Mouse (Mus musculus): Measurements from ENCODE around the gene Patz1.

Patz1 gene

DNA sequence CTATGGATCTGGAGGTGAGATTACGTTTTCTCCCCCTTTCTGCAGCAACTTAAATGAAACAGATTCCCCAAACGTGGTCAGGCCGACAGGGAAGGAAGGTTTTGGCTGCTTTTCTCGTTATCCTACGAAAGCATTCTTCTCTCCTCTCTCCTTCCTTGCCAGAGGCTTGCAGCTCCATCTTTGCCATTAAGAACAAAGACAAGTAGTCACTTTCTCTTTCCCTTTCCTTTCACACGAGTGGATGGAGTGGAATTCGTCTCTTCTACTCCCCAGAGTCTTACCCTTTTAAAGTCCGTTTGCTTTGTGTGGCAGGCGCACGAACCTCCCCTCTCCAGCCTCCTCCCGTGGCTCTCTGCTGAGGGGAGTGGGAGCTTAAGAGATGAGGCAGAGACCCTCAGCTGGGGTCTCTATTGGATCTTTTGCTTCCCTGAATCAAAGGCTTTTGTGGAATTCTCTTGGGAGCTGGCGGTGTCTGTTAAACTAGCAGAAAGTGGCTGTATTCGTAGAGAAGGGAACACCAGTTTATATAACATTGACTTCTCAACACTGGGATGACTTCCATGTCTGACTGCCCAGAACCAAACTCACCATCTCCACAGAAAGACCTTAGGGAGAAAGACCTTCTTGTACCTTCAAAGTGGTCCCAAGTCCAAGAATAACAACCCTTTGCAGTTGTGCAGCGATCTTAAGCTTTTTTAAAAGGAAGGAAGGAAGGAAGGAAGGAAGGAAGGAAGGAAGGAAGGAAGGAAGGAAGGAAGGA lies 42.5 kb downstream of the Patz1 start:
- no peak for DNase-seq (ENCODE audit: low spot score)

DNA sequence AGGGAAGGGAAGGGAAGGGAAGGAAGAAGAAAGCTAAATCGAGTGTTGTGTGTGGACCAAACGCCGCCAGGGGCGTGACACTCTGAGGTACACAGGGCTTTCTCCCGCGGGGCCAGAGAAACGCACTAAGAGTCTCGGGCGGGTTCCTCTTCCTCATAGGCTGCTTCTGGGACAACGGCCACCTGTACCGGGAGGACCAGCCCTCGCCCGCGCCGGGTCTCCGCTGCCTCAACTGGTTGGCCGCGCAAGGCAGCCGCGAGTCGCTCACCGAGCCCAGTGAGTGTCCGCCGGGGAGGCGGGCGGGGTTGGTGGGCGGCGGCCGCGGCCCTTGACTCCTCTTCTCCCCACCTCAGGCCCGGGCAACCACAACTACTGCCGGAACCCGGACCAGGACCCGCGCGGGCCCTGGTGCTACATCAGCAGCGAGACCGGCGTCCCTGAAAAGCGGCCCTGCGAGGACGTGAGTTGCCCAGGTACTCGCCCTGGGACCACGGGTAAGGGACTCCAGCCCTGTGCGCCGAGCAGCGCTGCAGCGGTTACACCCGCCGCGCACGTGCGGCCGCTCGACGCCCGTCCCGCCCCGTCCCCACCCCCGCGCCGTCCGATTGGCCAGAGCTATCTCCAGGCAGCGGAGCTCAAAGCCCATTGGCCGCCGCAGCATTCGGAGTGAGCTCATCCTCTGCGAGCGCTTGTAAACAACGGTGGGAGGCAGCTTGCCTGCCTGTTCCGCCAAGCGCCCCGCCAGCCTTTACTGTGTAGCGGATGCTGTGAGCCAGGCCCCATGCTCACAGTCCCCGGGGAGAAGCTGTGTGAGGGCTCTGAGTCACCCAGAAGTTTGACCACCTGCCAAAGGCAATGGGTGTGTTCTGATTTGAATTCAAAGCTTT lies 43.3 kb downstream of the Patz1 start:
- peak; percentile 88 for DNase-seq (ENCODE audit: low spot score)

DNA sequence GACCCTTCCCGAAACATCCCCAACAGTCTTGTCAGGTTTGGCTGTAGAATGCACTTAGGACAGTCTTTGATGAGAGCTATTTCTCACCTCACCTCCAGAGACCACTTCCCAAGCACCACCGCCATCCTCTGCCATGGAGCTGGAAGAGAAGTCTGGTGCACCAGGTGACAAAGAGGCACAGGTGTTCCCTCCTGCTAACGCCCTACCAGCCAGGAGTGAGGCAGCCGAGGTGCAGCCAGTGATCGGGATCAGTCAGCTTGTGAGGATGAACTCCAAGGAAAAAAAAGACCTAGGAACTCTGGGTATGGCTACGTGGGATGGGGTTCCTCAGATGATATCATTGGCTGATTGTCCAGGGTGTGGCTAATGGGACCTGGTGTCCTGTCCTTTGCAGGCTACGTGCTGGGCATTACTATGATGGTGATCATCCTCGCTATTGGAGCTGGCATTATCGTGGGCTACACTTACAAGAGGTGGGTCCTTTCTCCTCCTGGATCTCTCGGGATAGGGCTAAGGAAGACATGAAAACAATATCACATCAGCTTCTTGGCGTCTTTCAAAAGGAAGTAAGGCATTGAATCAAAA lies 44.5 kb downstream of the Patz1 start:
- DNase-seq (ENCODE audit: low spot score): no peak

DNA sequence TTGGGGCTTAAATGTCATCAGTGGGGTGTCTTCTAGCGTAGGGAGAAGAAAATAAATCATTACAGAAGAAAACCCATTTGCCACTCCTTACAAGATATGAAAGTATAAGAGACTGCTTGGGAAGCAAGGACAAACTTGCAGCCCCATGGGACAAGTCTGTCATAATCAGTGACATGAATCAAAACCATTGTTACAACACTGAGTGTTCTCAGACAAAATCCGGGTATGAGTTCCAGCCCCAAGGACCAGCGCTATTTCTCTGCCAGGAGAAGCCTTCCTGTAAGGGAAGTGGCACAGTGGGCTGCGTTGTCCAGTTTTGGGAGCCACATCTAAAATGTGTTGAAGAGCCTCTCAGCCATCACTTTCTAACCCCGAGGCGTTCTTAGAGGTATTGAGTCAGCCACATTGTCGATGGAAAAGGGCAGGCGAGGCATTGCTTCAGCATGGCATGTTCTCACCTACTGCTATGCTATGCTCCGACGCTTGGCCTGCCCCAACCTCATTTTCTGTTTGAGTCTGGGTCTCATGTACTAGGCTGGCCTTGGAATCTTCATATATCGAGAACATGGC lies 45.6 kb downstream of the Patz1 start:
- no peak for DNase-seq (ENCODE audit: low spot score)

DNA sequence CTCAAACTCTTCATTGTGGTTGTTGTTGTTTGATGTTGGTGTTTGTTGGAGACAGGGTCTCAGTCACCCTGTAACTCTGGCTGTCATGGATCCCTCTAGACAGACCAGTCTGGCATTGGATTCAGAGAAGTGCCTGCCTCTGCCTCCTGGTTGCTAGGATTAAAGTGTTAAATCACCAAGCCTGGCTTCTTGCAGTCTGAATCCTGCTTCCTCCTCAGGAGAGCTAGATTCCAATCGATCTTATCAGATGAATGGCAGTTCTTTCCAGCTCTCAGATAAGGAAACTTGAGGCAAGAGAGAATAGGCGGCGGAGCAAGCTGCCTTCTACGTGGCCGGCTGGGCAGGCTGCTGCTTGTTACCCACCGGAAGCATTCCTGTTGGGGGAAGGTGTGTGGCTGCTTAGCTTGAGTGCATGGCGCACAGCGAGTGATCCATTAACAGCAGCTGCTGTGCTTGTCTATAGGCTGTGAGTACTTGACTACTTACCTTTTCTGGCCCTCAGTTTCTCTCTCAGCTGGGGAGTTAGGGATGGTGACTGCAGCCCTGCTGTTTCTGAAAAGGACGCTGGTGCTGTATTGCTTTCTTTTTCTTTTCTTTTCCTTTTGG lies 46.1 kb downstream of the Patz1 start:
- no peak for DNase-seq (ENCODE audit: low spot score)

DNA sequence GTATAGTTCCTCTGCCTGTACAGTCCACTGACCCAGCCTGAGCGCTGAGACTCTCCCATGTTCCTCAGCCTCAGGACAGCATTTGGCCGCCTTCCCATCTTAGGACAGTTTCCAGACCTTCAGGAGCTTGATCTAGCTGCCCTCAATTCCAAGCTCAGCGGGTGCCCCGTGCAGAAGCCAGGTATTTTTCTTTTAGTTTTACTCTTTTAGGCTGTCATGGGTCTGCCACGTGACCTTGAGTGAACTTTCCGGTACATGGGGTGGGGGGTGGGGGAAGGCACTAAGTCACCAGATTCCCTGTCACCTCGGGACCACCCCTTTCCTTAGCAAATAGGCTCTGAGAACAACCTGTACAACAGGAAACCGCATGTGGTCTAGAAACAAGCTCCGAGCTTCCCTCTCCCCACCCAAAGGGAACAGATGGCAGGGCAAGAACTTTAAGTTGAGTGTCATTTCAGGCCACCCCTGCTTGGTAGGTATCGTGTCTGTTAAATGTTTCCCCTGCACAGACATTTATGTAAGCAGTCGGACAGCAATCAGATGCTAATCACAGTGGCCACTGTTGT lies 47.1 kb downstream of the Patz1 start:
- no peak for DNase-seq (ENCODE audit: low spot score)

DNA sequence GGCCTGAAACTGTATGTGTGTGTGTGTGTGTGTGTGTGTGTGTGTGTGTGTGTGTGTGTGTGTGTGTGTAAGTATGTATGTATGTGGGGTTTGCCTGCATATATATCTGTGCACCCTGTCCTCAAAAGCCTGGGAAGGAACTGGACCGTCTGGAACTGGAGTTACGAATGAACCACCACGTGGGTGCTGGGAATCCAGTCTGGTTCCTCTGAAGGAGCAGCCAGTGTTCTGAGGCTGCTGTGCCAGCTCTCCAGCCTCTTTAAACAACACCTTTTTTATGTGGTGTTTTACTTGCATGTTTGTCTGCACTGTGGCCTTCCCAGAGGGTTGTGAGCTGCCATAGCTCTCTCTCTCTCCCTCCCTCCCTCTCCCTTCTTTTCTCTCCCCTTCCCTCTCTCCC lies 47.9 kb downstream of the Patz1 start:
- no peak for DNase-seq (ENCODE audit: low spot score)

DNA sequence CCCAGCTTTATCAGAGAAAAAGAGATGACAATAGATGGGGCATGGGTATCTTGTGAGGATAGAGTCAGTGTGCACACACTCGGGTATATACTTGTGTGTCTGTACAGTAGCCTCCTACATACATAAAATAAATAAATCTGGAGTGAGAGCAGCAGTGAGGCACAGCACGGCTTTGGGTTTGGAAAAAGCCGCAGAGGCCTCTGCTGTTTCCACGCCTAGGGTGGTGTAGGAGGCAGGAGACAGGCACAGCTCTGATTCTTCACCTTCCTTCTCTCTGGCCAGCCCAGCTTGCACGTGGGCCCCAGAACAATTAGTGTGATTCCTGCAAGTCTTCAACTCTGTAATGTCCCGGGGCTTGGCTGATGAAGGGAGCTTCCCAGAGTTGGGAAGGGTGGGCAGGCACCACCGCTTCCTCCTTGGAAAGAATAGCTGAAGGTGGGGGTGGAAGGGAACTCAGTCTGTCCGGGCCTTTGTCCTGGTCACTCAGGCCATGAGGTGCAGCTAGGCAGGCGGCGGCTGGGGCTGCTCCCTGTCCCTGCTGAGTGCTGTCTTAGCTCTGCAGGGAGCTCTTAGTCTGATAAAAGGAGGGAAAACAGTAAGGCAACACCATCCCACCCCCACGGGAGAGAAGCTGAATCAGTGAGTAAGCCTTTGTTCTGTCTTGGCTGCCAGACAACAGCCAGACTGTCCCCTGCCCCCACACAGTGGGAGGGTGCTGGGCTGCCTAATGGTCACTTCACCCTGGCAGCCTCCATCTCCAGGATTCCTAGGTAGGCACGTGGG lies 48.7 kb downstream of the Patz1 start:
- DNase-seq (ENCODE audit: low spot score): peak; percentile 77

DNA sequence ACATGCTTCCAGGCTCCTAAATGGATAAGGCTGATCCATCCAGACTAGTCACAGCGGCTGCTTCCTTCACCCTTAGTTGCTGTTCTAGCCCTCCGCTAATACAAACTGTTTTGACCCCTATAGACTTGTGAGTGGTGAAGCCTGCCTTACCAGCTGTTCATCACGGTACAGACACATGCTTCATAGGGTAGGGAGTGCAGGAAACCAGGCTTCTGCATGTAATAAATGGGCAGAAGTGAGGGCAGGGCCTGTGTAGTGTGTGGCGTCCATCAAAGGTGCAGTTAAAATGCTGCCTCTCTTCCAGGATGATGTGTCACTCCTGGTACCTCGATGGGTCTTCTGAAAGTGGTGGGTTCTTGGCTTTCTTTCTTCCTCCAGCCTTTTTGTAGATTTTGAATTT lies 49.3 kb downstream of the Patz1 start:
- no peak for DNase-seq (ENCODE audit: low spot score)

DNA sequence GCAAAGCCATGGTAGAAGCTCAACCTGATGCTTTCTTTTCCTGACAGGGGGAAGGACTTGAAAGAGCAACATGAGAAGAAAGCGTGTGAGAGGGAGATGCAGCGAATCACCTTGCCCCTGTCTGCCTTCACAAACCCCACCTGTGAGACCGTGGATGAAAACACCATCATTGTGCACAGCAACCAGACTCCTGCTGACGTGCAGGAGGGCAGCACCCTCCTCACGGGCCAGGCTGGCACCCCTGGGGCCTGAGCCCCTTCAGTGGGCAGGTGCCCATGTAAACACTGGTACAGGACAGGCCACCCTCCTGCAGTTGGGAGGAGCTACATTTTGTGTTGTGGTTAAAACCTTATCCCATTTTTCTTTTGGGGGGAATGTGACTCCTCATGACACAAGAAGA lies 52.8 kb downstream of the Patz1 start:
- no peak for DNase-seq (ENCODE audit: low spot score)

DNA sequence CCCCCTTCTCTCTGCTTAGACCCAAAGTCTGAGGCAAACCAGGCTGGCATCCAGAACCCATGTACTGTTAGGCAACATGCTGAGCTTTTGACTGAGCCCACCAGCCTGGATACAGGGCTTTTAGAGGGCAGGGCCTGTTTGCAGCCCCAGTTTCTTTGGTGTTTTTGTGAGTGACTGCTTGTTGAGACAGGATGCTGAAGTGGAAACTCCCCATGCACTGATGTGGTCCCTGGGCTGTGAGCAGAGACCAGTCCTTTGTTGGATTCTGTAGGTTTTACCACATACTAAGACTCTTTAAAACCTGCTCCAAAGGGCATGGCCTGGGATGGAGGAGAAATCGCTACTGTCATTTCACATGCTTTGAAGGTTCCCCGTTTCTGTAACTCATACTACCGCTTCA lies 56.2 kb downstream of the Patz1 start:
- DNase-seq (ENCODE audit: low spot score): no peak

DNA sequence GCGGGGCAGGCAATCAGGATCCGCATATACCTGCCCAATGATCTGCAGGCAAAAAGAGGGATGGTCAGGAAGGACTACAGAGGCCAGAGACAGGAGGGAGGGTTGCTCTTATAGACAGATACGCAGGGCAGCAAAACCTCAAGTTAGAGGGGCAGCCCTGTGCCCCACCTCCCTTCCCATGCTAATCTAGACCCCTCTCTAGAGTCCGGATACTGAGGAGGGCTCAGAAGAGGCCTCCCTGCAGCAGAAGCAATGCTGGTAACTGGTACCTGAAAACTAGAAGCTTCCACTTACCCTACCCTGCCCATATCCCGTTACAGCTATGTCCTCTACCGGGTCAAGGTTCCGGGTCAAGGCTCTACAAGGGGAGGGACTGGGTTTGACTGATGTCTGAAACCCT lies 57.7 kb downstream of the Patz1 start:
- DNase-seq (ENCODE audit: low spot score): no peak

DNA sequence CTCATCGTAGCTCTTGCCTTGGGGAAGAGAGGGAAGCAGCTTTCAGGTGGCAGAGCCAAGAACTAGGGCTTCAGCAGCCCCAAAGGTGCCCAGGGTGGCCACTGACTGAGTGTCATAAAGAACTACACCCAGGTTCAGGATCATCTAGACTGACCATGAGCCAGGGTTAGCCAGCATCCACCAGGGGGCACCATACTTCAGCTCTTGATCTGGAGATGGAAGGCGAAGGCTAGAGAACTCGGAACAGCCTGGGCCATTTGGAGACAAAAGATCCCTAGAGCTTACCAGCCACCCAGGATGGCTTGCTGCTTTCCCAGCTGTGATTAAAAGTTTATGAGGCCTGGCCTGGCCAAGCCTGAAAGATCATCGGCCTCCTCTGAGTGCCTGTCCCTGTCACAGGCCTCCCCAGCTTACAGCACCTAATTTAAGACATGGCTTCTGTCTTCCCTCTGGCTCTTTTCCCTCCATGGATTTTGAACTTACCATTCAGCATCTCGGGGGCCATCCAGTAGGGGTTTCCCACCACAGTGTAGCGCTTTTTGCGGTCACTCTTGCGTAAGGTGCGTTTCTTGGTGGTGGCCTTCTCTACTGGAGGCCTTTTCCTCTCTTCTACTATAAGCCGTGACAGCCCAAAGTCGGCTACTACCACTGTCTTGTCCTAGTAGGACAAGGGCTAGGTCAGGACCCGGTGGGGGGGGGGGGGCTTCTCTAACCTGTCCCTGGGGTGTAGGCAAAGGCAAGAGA lies 58.6 kb downstream of the Patz1 start:
- DNase-seq (ENCODE audit: low spot score): peak; percentile 71

DNA sequence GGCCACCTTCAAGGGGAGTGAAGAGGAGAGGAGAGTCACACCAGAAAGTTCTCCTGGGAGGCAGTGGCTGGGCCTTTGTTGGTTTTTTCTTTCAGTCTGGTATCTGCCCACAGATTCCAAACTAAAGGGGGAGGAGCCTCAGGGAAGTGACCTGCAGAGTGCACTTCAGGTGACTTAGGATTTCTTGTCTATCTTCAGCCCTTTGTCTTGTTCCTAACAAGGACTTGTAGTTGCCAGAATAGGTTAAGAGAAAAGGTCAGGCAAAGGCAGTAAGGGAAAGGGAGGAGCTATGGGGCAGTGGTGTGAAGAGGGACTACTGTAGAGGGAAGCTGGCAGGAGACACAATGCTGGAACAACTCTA lies 59.1 kb downstream of the Patz1 start:
- no peak for DNase-seq (ENCODE audit: low spot score)

DNA sequence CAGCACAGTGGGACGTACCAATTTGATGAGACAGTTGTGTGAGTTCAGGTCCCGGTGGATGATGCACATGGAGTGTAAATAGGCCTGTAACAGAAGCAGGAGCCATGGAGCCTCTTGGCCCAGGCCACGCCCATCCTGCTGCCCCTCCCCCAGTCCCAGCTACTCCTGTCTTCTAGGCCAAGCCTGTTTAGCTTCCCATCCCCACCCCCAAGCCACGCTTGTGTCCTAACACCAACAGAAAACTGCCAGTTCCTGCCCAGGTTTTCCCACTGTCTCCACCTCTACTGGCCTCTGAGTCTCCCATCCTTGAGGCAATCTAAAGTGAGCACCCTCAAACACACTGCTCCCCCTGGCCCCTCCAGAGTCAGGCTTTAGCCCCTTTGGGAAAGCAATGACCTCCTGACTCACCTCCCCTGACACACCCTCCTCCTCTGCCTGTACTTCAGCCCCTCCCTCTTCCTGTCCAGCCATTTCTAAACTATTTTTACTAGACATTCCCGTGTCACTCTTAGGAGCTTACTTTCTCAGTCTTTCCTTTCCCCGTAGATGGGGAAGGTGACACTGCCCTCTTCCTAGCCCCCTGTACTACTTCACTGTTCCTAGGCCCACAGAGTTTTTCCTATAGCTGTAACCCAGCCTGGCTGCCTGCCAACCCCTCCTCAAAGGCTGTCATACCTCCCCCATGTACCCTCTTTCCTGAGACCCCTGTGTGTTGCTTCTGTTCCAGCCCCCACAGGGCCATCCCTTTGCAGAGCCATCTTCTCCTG lies 60.1 kb downstream of the Patz1 start:
- no peak for DNase-seq (ENCODE audit: low spot score)

DNA sequence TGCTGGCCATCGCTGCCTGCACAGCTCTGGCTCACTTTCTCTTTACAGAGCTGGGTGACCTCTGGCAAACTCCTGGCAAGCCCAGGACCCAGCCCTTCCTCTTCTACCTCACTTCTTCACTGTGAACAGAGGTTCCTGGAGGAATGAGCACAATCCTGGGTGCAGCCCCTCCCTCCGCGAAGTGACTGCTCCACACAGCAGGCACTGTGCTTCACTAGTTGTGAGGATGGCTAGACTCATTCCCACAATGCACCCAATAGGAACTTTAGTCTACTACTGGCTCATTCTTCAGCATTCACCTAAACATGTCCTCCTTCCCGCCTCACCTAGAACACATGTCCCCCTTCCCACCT lies 60.6 kb downstream of the Patz1 start:
- no peak for DNase-seq (ENCODE audit: low spot score)

DNA sequence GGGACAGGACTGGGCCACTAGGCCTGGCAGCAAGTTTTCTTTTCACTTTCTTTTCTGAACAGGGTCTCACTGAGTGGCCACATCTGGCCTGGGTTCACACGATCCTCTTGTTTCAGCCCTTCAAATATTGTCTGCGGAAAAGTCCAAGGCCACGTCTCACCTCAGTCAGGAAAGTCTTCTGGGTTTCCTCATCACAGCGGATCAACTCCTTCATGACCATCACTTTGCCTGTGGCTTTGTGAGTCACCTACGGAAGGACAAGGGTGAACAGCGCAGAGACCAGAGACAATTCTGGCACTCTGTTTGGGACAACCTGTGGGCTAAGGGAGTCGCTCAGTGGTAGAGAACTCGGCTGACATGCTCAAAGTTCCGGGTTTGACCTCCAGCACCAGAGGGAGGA lies 63.5 kb downstream of the Patz1 start:
- no peak for DNase-seq (ENCODE audit: low spot score)

DNA sequence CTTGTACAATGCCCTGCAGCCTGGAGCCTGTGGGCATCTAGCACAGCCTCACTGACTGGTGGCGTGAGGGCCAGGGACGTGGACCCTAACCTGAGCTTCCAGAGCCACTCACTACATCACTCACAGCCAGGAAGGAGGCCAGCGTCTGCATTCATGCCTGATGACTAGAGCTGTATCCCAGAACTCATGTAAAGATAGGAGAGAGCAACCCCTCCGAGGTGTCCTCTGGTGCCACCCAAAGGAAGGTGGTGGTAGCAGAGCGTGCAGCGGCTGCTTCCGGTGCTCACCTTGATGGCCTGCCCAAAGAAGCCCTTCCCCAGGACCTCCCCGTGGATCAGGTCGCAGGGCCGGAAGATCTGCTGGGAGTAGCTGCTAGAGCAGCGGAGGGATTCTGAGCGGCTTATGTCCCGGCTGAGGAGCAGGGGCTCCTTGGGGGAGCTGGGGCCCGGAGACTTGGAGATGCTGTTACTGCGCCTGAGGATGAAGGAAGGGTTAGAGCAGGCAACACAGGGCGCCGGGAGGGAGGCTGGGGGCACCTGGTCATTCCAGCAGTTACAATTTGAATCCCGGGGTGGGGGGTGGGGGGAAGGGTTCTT lies 64.4 kb downstream of the Patz1 start:
- DNase-seq (ENCODE audit: low spot score): no peak
